Mouse (Mus musculus) c-Kit-positive CD71-negative TER-119-negative erythroid progenitor cells, embryonic 14.5 days (primary cell): ENCODE measurements around the gene Cacna2d1.

Experiments
- DNase-seq: peaks from one replicate; pipeline ENCODE4 v3.0.0-alpha.2; 2013; ENCODE audit warnings: low read depth

Cacna2d1 gene

GRCm38 (mm10) chr5:16056795-16057194, 122.3 kb downstream of the Cacna2d1 start:
- DNase-seq, result no peak

- no peak for DNase-seq
These were observed 128.3 kb downstream of the Cacna2d1 start for GRCm38 (mm10) chr5:16062773-16063172.

DNA sequence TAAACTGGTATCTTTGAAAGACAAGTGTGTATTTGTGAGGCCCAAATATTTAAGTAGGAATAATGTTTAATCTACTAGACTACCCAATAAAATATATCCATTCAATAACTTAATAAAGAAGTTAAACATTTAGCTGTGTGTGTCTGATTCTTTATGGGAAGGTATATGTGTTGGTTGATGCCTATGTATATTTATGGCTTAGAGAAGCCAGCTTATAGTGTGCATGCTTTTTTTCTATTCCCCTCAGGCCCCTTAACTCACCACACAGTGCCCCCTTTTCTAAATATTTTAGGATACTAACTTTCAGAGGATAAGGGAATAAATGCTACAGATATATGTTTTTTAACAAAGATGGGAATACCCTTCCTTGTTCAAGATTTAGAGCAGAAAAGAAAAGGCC, 128.8 kb downstream of the Cacna2d1 start:
- no peak for DNase-seq

GRCm38 (mm10) chr5:16063949-16064348, 129.5 kb downstream of the Cacna2d1 start:
- no peak for DNase-seq

DNA sequence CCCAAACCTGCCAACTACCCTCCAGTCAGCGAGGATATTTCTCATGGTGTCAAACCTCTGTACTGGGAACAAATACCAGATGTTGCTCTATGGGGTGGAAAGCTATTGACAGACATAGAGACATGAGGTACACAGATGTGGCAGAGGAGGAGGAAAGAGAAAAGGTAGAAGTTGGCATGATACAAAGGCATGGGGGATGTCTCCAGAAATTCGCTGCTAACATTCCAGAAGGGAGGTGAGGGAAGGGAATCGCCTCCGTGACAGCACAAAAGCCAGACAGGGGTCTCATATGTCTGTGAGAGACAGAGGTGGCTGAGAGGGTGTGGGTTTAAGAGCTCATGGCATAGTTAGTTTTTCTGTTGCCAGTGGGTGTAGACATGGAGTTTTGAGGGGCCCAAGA, 131.3 kb downstream of the Cacna2d1 start:
- DNase-seq, result no peak

DNA sequence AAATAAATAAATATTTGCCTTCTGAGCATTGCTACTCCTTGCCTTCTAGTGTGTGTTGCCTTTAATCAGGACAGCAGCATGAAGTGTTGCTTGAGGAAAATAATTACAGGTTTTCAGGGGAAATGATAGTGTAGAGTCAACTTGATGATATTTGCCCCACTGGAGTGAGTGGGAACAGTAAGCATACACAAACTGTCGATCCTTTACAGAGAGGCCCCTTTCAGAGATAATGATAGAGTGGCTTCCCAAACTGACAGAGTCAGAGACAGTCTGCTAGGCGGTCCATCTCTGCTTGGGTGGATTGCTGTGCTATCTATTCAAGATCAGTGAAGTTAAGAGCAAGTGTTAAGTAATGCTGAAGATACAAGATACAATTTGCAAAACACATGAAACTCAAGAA, 147.8 kb downstream of the Cacna2d1 start:
- no peak for DNase-seq

GRCm38 (mm10) chr5:16086979-16087902, 152.8 kb downstream of the Cacna2d1 start:
- DNase-seq, result no peak

- DNase-seq, result no peak
These were observed 153.5 kb downstream of the Cacna2d1 start for GRCm38 (mm10) chr5:16087995-16088394.

- DNase-seq, result no peak
These were observed 158.0 kb downstream of the Cacna2d1 start for GRCm38 (mm10) chr5:16092540-16092939.

DNA sequence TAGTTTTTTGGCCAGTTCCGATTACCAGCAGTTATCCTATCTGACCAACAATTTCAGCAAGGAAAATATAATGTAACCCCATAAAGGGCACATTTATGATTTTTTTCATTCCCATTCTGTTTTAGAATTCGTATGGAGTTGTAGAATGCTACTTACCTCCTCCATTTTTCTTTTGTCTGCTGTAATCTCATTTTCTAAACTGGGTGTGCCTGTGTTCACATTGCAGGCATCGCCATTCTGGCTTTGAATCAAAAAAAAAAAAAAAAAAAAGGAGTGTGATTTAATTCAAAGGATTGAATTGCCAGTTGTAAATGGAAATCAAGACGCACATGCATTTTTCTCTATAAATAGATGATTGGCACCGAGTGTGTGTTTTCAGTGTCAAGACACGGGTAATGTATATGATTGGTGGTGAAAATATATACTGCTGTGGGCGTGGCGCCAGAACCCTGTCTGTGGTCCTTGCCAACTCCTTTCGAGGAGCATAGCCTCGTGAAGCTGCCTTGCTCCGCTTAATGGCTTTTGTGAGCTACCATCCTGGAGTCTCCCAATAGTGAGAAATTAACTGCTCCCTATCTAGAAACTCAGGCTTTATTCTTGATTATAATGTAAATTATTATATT, 158.7 kb downstream of the Cacna2d1 start:
- no peak for DNase-seq

DNA sequence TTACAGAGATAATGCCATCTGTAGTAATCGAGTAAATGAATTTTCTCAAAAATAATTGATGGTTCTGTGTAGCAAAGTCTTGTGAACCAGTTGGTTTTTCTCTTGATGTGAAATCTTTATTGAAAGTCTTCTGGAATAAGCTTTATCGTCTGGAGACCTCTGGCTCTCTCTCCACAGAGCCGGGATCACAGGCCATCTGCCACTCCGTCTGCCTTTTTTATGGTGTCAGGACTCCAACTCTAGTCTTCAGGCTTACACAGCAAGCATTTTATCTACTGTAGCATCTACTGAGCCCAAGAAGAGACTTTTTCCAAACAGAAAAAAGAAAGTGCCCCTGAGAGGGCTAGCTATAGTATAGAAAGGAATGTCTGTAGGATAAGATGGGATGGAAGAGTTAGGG, 160.9 kb downstream of the Cacna2d1 start:
- DNase-seq, result no peak

DNA sequence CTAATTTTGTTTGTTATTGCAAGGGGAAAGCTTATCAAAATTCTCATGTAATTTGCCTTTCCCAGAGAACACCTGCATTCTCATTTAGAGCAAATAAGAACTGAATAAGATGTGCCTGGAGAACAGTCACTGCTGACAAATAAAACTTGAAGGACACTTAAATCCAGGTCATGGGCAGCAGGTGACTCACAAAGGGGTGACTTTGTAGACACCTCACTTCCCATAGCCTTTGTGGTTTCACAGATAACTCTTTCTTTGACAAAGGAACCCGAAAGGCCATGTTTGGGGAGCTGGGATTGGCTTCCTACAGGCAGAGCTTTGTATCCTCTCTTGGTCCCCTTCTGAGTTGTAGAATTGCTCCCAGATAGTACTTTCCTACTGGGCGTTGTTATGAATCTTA, 164.3 kb downstream of the Cacna2d1 start:
- DNase-seq, result no peak

- no peak for DNase-seq
These were observed 167.3 kb downstream of the Cacna2d1 start for GRCm38 (mm10) chr5:16101820-16102219.

- DNase-seq, result no peak
These were observed 171.2 kb downstream of the Cacna2d1 start for GRCm38 (mm10) chr5:16105701-16106100.

DNA sequence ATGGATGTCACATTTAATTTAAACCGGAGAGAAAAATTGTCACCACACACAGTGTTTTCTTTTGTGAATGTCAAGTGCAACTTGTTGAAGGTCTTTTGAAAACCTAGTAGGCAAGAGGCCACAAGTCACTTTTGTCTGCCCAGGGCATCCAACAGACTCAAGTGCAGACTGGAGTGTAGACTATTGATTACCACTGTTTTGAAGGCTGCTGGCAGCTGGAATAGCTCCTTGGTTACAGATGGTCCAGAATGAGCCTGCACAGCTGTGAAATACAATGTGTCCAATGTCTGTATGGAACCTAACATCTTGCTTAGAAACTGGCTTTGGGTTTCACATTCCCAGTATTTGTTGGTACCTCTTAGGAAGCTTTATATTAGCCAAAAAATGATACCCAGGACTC, 176.2 kb downstream of the Cacna2d1 start:
- no peak for DNase-seq

DNA sequence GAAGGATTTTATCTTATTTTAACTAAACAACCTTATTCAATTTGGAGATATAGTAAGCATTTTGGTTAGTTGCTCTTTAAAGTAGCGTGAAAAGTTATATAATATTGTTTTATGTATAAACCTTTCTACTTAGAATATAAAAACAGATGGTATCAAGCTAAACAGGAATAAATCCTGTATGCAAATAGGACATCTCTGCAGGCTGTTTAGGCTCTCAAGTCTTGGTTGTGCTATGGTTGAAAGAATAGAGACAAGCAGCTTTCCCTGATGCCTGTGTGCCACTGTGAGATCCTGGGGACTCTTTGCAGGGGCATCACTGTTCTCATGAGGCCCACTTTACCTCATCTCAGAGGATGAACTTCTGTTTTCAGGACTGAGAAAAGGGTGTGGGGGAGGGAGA, 179.4 kb downstream of the Cacna2d1 start:
- DNase-seq, result no peak

DNA sequence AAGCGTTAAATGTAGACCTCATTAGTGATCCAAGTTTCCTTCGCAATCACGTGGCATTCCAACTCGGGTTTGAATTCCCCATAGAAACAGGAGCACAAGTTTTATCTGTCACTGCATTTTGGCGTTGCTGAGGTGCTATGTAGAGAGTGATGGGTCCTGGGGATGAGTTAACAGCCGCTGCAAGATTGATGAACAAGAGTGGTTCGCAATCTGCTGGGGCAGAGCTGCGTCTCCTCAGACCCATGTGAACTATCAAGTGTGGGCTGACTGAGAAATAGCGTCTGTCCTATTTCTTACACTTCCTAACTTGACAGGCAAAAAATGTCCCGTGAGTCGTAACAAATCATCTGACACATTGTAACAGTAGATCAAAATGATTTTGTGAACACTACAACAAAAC, 186.8 kb downstream of the Cacna2d1 start:
- no peak for DNase-seq

GRCm38 (mm10) chr5:16122110-16122509, 187.6 kb downstream of the Cacna2d1 start:
- DNase-seq, result no peak

GRCm38 (mm10) chr5:16134286-16135094, 200.0 kb downstream of the Cacna2d1 start:
- DNase-seq, result no peak

DNA sequence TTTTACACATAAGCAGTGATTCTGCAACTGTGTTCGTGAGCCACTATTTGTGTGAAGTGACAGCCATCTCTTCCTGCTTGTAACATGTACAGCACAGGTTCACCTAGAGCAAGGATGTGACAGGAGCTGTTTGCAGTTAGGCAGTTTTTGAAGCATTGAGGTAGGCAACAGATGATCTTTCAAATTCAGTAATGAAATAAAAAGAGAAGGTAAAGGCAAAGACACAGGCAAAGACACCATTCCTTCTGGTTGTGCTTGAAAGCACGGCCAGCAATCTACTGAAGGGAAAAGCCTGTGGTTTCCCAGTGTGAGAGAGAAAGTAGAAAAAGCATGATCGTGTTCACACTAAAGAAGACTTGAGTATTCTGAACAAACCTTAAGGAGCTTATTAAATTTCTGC, 201.5 kb downstream of the Cacna2d1 start:
- no peak for DNase-seq

GRCm38 (mm10) chr5:16136839-16137238, 202.3 kb downstream of the Cacna2d1 start:
- DNase-seq, result no peak

DNA sequence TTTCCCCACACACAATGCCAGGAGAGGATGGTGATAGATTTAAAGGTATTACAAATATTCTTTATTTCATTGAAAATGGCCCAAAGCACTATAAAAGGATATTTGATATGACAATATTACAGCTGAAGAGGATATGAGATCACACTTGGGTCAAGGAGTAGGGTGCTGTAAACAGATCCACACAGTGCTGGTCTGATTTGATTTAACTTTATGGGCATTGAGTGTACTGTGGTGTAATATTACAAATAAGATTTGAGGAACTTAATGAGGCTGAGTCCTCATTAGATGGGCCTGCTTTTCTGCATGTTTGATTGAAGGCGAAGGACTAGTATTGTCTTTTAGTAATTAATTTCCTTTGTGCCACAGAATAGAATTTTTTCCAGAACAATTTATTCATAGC, 212.1 kb downstream of the Cacna2d1 start:
- DNase-seq, result no peak
